Mouse (Mus musculus): ENCODE measurements around the gene Pclo. TPM values are rescaled to one million over a fixed set of nuclear protein-coding genes. Genes with fewer than 3 reads are reported as not detected.

The Pclo gene
- polyA plus RNA-seq, 1 experiment from 2014 or later, result 0.13 TPM

DNA sequence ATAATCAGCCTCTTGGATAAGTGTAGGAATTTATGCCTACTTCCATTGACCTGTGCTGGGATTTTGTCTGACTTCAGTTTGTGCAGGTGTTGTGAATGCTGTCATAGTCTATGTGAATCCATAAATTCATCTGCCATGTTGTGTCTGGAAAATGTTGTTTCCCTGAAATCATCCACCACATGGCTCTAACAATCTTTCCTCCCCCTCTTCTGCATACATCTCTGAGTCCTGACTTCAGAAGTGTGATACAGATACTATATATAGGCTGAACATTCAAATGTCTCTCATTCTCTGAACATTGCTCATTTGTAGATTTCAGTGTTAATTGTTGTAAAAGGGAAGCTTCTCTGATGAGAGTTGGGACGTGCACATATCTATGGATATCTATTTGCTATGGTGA is 147.5 kb downstream of the Pclo start:
- ATAC-seq (no peak), DNase-seq (ENCODE audit: low spot score) (no peak)
- Histone ChIP-seq H3K4me1 (ENCODE audit: insufficient read depth, low read depth, low read length) (no peaks in the 10 kb centered on the region), H3K27ac (ENCODE audit: low read length) (no peak overlapping the region), H3K27me3 (replicated peaks; ENCODE audit: insufficient read depth, low read length) (no peaks in the 10 kb centered on the region), H3K36me3 (ENCODE audit: insufficient read depth, low read length) (no peaks in the 10 kb centered on the region), H3K4me3 (ENCODE audit: low read depth, low read length) (no peak overlapping the region), H3K9me3 (ENCODE audit: low read length) (no peaks in the 10 kb centered on the region), H3K4me2 (replicated peaks; ENCODE audit: low read depth, low read length) (no peak overlapping the region), H3K9ac (replicated peaks; ENCODE audit: low read depth) (no peak overlapping the region)
- no peak for TF ChIP-seq EP300 (IDR thresholded peaks at IDR 0.05)
- no peak for TF ChIP-seq CTCF (IDR thresholded peaks at IDR 0.05)
- WGBS, result 72% methylated on average over 1 of the region's 1 CpGs

DNA sequence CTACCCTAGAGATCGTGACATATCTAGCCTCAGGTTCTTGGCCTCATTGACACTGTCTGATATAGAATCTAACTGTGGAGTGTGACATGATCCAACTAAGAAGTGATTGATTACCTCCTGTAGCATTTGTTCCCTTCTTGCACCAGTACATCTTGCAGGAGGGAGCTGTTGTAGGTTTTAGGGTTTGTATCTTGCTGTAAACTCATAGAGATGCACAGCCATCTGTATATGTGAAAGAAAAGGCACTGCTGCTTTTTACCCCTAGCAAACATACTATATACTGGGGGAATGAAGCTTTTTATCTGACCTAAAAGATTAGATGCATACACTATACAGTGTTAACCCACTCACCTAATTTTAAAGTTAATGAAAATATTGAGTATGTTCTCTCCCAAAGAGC is 147.9 kb downstream of the Pclo start:
- 79% methylated on average over 1 of the region's 1 CpGs for WGBS
- no peak overlapping the region for H3K4me3 ChIP-seq (ENCODE audit: low read depth, low read length)
- ATAC-seq (no peak), DNase-seq (ENCODE audit: low spot score) (no peak)
- no peaks in the 10 kb centered on the region for H3K36me3 ChIP-seq (ENCODE audit: insufficient read depth, low read length)
- no peak overlapping the region for H3K27ac ChIP-seq (ENCODE audit: low read length)
- no peak overlapping the region for H3K9ac ChIP-seq (replicated peaks; ENCODE audit: low read depth)
- TF ChIP-seq EP300 (IDR thresholded peaks at IDR 0.05) (no peak), CTCF (IDR thresholded peaks at IDR 0.05) (no peak)
- H3K9me3 ChIP-seq (ENCODE audit: low read length), result no peaks in the 10 kb centered on the region
- no peaks in the 10 kb centered on the region for H3K4me1 ChIP-seq (ENCODE audit: insufficient read depth, low read depth, low read length)
- no peaks in the 10 kb centered on the region for H3K27me3 ChIP-seq (replicated peaks; ENCODE audit: insufficient read depth, low read length)
- no peak overlapping the region for H3K4me2 ChIP-seq (replicated peaks; ENCODE audit: low read depth, low read length)

DNA sequence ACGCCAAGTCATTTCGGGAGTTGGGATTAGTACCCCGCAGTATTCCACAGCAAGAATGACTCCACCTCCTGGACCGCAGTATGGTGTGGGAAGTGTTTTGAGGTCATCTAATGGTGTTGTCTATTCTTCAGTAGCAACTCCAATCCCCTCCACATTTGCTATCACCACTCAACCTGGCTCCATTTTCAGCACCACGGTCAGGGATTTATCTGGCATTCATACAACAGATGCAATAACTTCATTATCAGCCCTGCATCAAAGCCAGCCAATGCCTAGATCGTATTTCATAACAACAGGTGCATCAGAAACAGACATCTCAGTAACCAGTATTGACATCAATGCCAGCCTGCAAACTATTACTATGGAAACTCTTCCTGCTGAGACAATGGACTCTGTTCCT is 165.7 kb downstream of the Pclo start:
- Histone ChIP-seq H3K4me3 (ENCODE audit: low read depth, low read length) (no peak overlapping the region), H3K36me3 (ENCODE audit: insufficient read depth, low read length) (no peaks in the 10 kb centered on the region), H3K4me1 (ENCODE audit: insufficient read depth, low read depth, low read length) (no peaks in the 10 kb centered on the region), H3K4me2 (replicated peaks; ENCODE audit: low read depth, low read length) (no peak overlapping the region), H3K27me3 (replicated peaks; ENCODE audit: insufficient read depth, low read length) (no peaks in the 10 kb centered on the region), H3K27ac (ENCODE audit: low read length) (no peak overlapping the region), H3K9ac (replicated peaks; ENCODE audit: low read depth) (no peak overlapping the region), H3K9me3 (ENCODE audit: low read length) (no peaks in the 10 kb centered on the region)
- ATAC-seq (no peak), DNase-seq (ENCODE audit: low spot score) (no peak)
- TF ChIP-seq EP300 (IDR thresholded peaks at IDR 0.05) (no peak), CTCF (IDR thresholded peaks at IDR 0.05) (no peak)
- WGBS, result 86% methylated on average over 6 of the region's 6 CpGs

DNA sequence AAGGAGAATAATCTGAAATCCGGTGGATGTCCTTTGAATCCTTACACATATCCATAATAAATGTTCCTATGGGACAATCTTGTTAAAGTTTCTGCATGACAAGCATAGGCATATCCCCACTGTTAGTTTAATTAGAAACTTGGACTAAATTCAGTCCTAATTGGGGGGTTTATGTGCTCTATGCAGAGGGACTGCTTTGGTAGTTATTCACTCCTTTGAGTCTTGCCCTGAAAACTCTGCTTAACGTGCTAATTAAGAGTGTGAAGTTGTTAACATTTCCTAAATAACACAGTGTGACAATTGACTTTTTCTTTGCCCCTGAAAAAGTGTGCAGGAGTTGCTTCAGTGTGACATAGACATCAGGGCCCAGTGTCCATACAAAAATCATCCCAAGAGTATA is 177.3 kb downstream of the Pclo start:
- no peaks in the 10 kb centered on the region for H3K9me3 ChIP-seq (ENCODE audit: low read length)
- no peak overlapping the region for H3K9ac ChIP-seq (replicated peaks; ENCODE audit: low read depth)
- no peak overlapping the region for H3K4me3 ChIP-seq (ENCODE audit: low read depth, low read length)
- H3K27ac ChIP-seq (ENCODE audit: low read length), result no peak overlapping the region
- H3K4me2 ChIP-seq (replicated peaks; ENCODE audit: low read depth, low read length), result no peak overlapping the region
- 64% methylated on average over 2 of the region's 2 CpGs for WGBS
- no peaks in the 10 kb centered on the region for H3K36me3 ChIP-seq (ENCODE audit: insufficient read depth, low read length)
- no peaks in the 10 kb centered on the region for H3K27me3 ChIP-seq (replicated peaks; ENCODE audit: insufficient read depth, low read length)
- ATAC-seq (no peak), DNase-seq (ENCODE audit: low spot score) (no peak)
- H3K4me1 ChIP-seq (ENCODE audit: insufficient read depth, low read depth, low read length), result no peaks in the 10 kb centered on the region
- no peak for TF ChIP-seq CTCF (IDR thresholded peaks at IDR 0.05)

DNA sequence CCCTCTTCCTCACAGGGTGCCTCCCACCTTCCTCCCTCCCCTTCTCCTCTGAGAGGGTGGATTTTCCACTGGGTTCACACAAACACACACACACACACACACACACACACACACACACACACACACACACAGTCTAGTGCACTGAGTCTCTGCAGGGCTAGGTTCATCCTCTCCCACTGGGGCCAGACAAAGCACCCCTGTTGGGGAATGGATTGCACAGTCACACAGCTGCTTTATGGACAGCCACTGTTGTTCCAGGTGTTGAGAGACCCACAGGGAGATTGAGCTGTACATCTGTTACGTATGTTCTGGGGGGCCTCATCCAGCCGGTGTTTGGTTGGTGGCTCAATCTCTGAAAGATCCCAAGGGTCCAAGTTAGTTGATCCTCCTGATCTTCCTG is 182.0 kb downstream of the Pclo start:
- Histone ChIP-seq H3K27me3 (replicated peaks; ENCODE audit: insufficient read depth, low read length) (no peaks in the 10 kb centered on the region), H3K4me2 (replicated peaks; ENCODE audit: low read depth, low read length) (no peak overlapping the region), H3K27ac (ENCODE audit: low read length) (no peak overlapping the region), H3K36me3 (ENCODE audit: insufficient read depth, low read length) (no peaks in the 10 kb centered on the region), H3K4me1 (ENCODE audit: insufficient read depth, low read depth, low read length) (no peaks in the 10 kb centered on the region), H3K4me3 (ENCODE audit: low read depth, low read length) (no peak overlapping the region), H3K9ac (replicated peaks; ENCODE audit: low read depth) (no peak overlapping the region), H3K9me3 (ENCODE audit: low read length) (no peaks in the 10 kb centered on the region)
- DNase-seq (ENCODE audit: low spot score) (no peak), ATAC-seq (no peak)
- TF ChIP-seq EP300 (IDR thresholded peaks at IDR 0.05) (no peak), CTCF (IDR thresholded peaks at IDR 0.05) (no peak)
- 95% methylated on average over 2 of the region's 2 CpGs for WGBS

DNA sequence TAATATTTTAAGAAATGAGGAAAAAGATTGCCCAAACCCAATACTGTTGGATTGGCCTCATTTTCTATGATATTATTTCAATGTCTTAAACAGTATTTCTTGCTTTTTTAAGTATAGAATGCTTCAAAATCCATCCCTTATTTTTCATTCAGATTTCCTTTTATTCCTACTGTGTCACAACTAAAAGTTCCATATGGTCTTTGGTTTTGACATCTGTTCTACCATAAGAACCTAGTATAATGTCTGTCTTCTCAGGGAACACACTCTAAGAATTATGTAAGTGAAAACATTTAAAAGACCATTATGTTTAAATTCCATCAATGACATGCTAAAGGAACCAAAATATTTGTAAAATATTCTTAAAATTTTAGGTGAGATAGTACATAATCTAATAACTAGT is 186.2 kb downstream of the Pclo start:
- Histone ChIP-seq H3K27me3 (replicated peaks; ENCODE audit: insufficient read depth, low read length) (no peaks in the 10 kb centered on the region), H3K4me1 (ENCODE audit: insufficient read depth, low read depth, low read length) (no peaks in the 10 kb centered on the region), H3K9me3 (ENCODE audit: low read length) (no peaks in the 10 kb centered on the region), H3K27ac (ENCODE audit: low read length) (no peak overlapping the region), H3K4me3 (ENCODE audit: low read depth, low read length) (no peak overlapping the region), H3K9ac (replicated peaks; ENCODE audit: low read depth) (no peak overlapping the region), H3K4me2 (replicated peaks; ENCODE audit: low read depth, low read length) (no peak overlapping the region), H3K36me3 (ENCODE audit: insufficient read depth, low read length) (no peaks in the 10 kb centered on the region)
- DNase-seq (ENCODE audit: low spot score) (no peak), ATAC-seq (no peak)
- TF ChIP-seq EP300 (IDR thresholded peaks at IDR 0.05) (no peak), CTCF (IDR thresholded peaks at IDR 0.05) (no peak)

DNA sequence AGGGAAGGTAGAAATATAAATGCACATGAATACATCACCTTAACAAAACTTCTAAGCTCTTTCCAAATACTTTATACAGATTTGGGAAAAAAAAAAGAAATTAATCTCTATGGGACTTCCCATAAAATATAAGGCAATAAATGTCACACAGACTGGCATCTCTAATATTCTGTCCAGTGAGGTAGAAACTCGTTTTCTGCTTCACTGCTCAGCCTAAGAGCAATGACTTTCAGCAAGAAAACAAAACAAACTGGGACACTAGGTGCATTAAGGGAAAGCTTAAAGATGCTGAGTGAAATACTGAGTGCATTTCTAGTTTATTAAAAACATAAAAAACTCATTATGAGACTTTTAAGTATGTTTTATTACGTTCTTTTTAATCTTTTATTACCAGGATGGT is 190.7 kb downstream of the Pclo start:
- TF ChIP-seq EP300 (IDR thresholded peaks at IDR 0.05) (no peak), CTCF (IDR thresholded peaks at IDR 0.05) (no peak)
- Histone ChIP-seq H3K4me2 (replicated peaks; ENCODE audit: low read depth, low read length) (no peak overlapping the region), H3K27ac (ENCODE audit: low read length) (no peak overlapping the region), H3K4me3 (ENCODE audit: low read depth, low read length) (no peak overlapping the region), H3K27me3 (replicated peaks; ENCODE audit: insufficient read depth, low read length) (no peaks in the 10 kb centered on the region), H3K4me1 (ENCODE audit: insufficient read depth, low read depth, low read length) (no peaks in the 10 kb centered on the region), H3K36me3 (ENCODE audit: insufficient read depth, low read length) (no peaks in the 10 kb centered on the region), H3K9me3 (ENCODE audit: low read length) (no peaks in the 10 kb centered on the region), H3K9ac (replicated peaks; ENCODE audit: low read depth) (no peak overlapping the region)
- no peak for ATAC-seq
- DNase-seq (ENCODE audit: low spot score), result no peak
- 51% methylated on average over 2 of the region's 2 CpGs for WGBS

Data from lung, postnatal 0 days (tissue).